Mouse (Mus musculus) urinary bladder, postnatal 36 days (tissue): ENCODE results near the gene Il23r.
"Not testable (repeated sequence)": the region's sequence is repeated elsewhere in the genome, so short reads cannot be mapped to it uniquely, and the experiment has no call there.

Experiments
- DNase-seq, 2 experiments: peaks; one replicate each; pipeline ENCODE4 v3.0.0; 2022; ENCODE audit warnings: low spot score in 2 of 2, mixed read lengths in 1 of 2

The Il23r gene

GRCm38 (mm10) chr6:67491755-67492154, at the start of gene Il23r:
Gene Il23r (minus strand): TSS chr6:67491855.
- no peak for DNase-seq

DNA sequence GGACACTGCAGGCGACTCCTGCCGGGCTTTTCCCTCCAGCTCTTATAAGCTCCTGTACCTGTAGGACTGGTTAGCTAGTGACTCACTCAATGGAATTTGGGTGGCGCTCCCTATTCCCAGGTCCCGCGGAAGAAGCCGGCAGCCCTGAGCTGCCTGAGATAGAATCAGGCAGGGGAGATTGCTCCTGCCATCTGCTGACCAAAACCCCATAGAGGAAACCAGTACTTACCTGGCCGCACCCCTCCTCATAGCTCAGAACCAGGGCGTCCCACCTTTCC, 44.1 kb upstream of the Il23r start, which contains the start of gene Tacstd2:
Gene Tacstd2, minus strand, starts transcription at position 20 of the 278 bp plus-strand sequence.
- DNase-seq, result peak; percentile 56 to 63

GRCm38 (mm10) chr6:67535005-67535776, 43.5 kb upstream of the Il23r start:
- peak; percentile 14 to 34 for DNase-seq

DNA sequence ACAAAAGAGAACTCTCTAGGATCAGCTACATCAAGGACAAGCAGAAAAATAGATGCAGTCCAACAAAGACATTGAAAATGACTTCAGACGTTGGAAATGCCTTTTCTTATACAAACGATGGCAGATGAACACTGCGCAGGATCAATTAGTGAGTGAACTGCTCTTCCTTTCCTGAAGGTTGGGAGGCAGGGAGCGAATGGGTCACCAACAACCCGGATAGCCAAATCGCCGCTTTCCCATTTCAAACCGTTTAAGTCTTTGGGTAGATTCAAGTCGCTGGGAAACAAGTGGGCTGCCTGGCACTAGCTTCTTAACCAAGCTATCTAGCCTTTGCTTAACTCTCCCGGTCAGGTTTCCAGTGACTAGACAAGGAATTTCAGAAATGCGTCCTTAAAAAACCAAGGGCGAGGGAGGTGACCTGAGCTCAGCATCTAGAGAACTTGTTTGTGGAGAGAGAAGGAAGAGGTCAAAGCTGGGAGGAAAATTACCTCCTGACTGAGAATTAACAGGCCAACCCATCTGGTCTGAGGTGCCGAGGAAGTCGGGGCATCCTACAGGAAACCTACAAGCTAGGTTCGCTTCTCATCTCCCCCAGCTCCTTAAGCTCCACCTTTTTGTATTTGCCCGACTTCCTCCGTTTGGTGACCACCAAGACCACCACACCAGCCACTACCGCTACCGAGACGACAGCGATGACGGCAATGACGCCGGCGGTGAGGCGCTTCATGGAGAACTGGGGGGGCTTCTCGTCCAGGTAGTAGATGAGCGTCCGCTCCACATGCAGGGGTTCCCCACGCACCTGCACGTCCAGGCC, 42.7 kb upstream of the Il23r start:
- no peak for DNase-seq

DNA sequence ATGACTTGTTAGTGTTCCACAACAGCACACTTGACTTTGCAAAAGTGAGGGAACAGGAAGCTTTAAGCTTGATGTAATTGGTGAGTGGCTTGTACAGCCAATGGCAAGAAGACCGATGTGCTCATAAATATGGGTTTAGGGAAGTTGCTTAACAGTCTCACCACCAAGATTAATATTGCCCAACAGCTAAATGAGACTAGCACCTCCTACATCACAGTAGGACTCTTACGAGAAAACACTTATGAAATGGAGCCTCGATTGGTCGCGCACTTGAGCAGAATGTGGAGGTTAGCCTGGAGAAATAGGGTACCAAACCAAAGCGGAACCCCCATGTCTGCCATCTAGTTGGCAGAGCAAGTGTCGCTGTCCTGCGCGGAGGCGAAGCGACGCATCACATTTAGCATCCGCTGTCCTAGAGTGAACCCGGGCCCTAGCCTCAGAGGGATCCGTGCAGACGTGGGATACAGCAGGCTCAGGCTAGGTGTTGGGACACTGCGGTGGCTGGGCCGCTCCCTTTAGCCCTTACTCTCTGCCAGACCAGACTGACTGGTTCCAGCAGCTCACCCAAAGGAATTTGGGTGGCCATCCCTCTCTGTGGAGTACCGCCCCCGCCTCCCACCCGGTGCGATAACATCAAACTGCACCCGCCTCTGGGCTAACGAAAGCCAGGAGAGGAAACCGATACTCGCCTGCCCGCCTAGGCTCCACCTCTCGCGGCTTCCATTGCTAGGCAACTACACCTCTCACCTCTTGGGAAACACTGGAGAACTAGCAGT, 41.2 kb upstream of the Il23r start:
- peak; percentile 79 to 83 for DNase-seq

- no peak for DNase-seq
Observed at GRCm38 (mm10) chr6:67531822-67532162, 40.1 kb upstream of the Il23r start.

DNA sequence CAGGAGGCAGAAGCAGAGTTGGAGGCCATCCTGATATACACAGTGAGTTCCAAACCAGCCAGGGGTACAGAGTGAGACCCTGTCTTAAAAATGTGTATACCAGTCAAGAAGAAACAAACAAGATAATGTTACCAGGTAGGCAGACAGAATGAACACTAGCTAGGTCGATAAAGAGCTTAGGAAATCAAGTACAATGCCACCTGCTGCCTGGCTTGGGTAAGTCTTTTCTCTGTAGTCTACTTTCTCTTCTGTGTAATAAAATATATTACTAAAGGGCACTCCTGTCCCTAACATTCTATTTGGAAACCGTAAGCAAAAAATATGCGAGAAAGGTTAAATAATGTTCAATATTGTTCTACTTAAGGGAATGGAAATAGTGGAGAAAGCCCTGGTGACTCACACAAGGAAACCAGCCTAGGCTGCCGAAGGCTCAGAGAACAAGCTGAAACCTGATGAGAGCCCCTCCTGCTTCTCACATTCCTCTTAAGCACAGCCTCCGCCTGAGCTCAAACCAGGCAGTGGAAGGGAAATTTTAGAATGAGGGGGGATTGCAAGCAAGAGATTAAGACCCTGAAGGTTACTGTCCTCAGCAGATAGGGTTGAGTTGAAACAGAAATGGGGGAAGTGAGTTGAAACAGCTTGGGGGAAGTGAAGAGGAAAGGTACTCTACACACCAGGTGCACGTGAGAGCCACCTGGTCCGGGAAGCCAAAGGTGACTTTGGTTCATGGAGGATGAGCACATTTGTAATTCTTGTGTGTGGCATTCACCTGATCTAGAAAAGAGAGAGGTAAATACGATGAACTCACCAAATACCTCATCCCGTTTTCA, 39.6 kb upstream of the Il23r start:
- DNase-seq, result peak; percentile 25 to 36

GRCm38 (mm10) chr6:67526356-67526755, 34.7 kb upstream of the Il23r start:
- no peak for DNase-seq

DNA sequence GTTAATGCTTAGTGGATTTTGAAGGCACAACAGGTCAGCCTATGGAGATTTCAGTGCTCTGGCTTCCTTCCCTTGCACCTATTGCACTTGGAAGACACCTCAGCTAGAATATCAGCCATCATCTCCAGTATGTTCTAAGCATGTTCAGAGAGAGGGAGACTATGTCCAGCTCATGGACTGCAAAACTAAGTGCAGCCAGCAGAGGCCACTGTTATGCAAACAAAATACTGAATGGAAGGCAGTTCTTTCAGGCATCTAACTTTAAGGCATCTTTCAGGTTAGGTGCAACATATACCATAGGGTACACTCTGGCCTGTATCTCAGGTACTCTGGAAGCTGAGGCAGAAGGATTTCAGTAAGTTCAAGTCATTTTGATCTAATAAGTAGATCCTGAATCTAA, 19.1 kb upstream of the Il23r start:
- DNase-seq, result peak; percentile 54 to 55

DNA sequence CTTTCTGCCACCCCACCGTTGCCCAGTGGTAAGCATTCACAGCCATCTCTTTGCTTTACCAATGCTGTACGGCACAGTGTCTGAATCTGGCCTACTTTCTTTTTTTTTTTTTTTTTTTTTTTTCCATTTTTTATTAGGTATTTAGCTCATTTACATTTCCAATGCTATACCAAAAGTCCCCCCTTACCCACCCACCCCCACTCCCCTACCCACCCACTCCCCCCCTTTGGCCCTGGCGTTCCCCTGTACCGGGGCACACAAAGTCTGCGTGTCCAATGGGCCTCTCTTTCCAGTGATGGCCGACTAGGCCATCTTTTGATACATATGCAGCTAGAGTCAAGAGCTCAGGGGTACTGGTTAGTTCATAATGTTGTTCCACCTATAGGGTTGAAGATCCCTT, 10.3 kb upstream of the Il23r start:
- not testable (repeated sequence) for DNase-seq

DNA sequence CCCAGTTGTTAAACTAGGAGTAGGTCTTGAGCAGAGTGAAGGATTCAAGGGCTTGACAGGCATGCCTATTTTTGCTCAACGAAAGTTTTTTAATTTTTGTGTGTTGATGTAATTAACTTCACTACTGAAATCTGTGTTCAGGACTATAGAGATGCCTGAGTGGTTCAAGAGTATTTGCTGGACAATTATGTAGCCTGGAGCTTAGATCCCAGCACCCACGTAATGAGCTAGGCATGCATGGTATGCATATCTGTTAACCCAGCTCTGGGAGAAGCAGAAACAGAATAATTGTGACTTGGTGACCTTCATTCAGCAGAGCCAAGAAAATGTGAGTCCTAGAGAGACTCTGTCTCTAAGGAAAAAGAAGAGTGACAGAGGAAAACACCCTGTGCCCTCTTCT, 10.6 kb downstream of the Il23r start:
- DNase-seq, result no peak

- no peak for DNase-seq
Observed at GRCm38 (mm10) chr6:67471242-67471641, 20.4 kb downstream of the Il23r start.

- no peak for DNase-seq
Observed at GRCm38 (mm10) chr6:67459424-67459823, 32.2 kb downstream of the Il23r start.

DNA sequence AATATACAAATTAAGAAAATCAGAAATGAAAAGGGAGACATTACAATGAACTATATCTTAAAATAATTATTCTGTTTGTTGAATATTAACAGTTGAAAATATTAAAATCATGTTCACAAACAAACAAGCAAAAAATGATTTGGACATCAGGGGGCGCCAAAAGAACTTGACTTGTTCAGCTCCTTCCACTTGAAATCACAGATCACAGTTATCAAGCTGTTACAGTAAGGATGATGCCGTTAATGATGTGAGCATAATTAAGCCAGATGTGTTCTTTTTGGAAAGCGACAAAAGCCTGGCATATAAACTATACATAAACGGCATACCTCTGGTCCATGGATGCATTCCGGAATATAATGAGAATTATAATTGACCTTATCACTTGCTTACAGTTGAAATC, 40.3 kb downstream of the Il23r start:
- DNase-seq, result no peak

- no peak for DNase-seq
Observed at GRCm38 (mm10) chr6:67445866-67446265, 45.8 kb downstream of the Il23r start.

DNA sequence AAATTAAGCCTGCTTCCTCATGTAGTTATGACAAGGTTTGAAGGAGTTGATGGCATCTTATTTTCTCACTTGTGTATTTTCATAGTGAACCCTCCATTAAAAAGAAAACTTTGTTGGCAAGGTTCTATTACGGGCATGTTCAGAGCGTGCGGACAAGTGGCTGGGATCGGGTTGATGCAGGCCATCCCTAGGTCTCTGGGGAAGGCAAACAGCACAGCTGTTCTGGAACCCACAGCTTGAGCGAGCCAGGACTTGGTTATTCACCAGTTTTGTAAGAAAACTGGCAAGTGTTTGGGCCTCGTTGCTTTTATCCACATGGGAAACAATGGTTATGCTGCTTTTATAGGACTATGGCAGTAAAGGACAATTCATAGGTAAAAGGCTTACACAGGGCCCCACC, 48.5 kb downstream of the Il23r start:
- no peak for DNase-seq

GRCm38 (mm10) chr6:67437814-67438385, 53.8 kb downstream of the Il23r start:
- no peak for DNase-seq

GRCm38 (mm10) chr6:67437028-67437427, 54.6 kb downstream of the Il23r start:
- DNase-seq, result no peak

- no peak for DNase-seq
Observed at GRCm38 (mm10) chr6:67436295-67436694, 55.4 kb downstream of the Il23r start.

DNA sequence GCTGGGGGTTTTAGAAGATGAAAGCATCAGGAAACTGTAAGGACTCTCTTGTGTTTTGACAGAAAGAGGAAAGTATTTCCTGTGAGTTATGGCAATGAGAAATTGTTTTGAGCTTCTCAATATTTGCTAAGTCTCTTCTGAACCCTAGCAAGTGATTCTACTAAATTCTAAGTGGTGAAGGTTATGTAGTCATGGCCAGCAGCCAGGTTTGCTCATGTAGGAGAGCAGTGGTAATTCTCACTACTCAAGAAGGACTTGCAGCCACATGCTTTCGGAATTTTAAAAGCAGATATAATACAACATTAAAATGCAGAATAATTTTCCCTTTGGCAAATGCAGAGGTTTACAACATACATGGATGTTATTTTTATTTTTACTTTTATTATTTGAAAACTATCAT, 55.9 kb downstream of the Il23r start:
- DNase-seq, result no peak

- DNase-seq, result no peak
Observed at GRCm38 (mm10) chr6:67434755-67435452, 56.8 kb downstream of the Il23r start.
